Mouse (Mus musculus) olfactory bulb, adult 2 months (tissue): Measurements from ENCODE around the gene Klhl29.

Experiments used
- CTCF ChIP-seq: fragments of 200-500 bp; IDR thresholded peaks from 2 replicates; pipeline ENCODE4 v1.5.1; 2012; ENCODE audit warnings: low read depth, mild to moderate bottlenecking, low read length, moderate library complexity; ENCODE audit not compliant: insufficient read depth
- POLR2A ChIP-seq: fragments of 200-500 bp; IDR thresholded peaks from 2 replicates; pipeline ENCODE4 v1.6.1; 2012; ENCODE audit warnings: mild to moderate bottlenecking, low read depth, low read length, moderate library complexity; ENCODE audit not compliant: insufficient read depth

DNA sequence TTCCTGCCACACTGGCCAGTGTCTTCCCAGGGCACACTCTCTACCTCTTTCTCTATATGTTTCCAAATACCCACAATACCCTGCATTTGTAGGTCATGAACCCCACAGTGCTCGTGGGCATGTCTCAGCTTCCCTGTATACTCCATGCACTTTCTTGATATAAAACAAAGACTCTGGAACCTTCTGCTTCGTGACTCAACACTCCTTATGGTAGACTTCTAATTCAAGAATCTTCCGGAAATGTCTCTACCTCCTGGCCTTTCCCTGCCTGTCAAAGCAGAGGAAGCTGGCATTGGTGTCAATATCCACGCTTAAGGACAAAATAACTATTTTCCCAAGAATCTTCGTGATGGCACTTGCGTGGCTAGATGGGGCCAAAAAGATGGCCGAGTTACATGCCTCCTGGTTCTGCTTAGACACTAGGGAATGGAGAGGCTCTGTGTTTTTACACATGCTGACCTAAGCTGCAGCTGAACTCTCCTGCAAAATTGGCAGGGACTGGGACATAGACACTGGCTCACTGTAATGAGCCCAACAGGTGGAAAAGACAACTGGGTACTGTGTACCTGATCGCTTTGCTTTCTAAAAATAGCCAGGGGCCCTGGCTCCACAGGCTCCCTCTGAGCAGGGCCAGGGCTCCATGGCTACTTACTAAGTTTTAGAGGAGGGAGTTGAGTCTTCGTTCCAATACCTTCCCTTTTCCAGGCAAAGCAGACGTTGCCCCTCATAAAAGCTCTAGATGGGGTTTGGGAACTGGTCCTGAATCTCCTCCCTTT lies 130.9 kb downstream of the Klhl29 start:
- TF ChIP-seq CTCF, result no peak
- TF ChIP-seq POLR2A, result no peak
